Mouse (Mus musculus): ENCODE data around the gene Kcnj15.

Gene Kcnj15

GRCm38 (mm10) chr16:95291450-95292101 lies 34.2 kb downstream of the Kcnj15 start:
- no peak for DNase-seq (ENCODE audit: low spot score in 2 of 2)

GRCm38 (mm10) chr16:95292843-95293505 lies 35.6 kb downstream of the Kcnj15 start:
- DNase-seq (ENCODE audit: low spot score in 2 of 2), result no peak

- DNase-seq (ENCODE audit: low spot score in 2 of 2), result no peak
Measured at GRCm38 (mm10) chr16:95297651-95298050, 40.3 kb downstream of the Kcnj15 start.

DNA sequence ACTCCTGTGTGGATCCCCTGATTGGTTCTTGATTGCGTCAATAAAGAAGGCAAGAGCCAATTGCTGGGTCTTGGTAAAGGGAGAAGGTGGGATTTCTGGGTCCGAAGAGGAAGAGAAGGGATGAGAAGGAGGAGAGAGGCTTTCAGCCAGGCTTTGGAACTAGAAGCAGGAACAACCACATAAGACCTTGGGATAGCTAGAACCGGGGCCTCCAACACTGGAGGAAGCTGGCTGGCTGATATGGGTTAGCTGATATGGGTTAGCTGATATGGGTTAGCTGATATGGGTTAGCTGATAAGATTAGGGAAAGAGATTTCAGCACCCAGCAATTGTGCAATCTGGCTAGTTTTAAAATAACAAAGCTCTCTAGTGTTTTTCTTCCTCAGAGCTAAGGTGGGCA lies 44.3 kb downstream of the Kcnj15 start:
- no peak for DNase-seq (ENCODE audit: low spot score in 2 of 2)

- no peak for DNase-seq (ENCODE audit: low spot score in 2 of 2)
Measured at GRCm38 (mm10) chr16:95303676-95304075, 46.3 kb downstream of the Kcnj15 start.

DNA sequence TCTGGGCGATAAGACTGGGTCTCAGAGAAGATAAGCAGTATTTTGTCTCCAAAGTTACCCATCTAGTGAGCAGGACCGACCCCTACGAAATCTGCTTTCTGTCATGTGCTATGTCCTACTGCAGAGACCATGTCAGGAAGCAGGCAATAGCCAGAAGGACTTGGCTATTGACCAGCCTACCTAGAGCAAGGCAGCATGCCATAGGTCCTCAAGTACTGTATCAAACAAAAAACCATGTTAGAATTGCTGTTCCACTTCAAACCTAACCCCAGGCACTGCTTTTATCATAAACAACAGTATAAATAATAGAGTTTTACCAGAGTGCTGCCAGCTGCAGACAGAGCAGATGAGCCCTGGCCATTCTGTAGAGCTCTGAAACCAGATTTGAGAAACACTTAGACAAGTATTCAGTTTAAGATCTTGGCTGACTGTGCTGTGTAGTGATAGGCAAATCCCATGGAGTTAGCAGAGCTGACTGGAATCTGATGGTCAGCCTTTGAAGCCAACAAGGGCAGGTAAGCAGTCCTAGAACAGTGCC lies 50.5 kb downstream of the Kcnj15 start:
- no peak for DNase-seq (ENCODE audit: low spot score in 2 of 2)

DNA sequence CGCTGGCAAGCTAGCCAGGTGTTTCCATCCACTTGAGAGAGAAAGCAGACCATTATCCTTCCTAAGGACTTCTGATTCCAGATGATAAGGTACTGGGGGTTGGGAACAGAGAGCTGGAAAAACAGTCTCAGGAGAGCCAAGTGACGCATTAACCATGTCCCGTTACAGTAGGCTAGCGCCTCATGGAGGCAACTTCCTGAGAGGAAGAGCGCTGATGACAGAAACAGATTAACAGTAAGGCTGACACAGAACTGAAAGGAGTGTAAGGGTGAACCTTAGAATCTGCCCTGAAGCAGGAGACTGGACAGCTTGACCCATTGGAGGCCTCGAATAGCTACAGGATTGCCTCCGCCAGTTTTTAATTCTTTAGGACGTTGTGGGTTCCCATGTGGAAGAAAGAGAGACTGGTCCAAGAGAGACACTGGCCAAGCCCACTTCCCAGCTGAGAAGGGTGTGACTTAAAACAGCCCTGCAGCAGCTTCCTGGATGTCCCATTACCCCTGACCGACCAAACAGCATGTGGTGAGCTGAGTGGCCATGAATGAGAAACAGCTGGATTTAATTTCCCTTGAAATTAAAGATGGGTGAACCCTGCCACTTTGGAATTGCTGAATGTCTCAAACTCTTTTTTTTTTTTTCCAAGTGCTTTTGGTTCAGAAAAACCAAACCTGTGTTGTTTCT lies 64.7 kb downstream of the Kcnj15 start:
- DNase-seq (ENCODE audit: low spot score in 2 of 2), result no peak

GRCm38 (mm10) chr16:95332159-95332558 lies 74.8 kb downstream of the Kcnj15 start:
- no peak for DNase-seq (ENCODE audit: low spot score in 2 of 2)

- peak; percentile 46 to 74 for DNase-seq (ENCODE audit: low spot score in 2 of 2)
Measured at GRCm38 (mm10) chr16:95340885-95341791, 83.8 kb downstream of the Kcnj15 start.

DNA sequence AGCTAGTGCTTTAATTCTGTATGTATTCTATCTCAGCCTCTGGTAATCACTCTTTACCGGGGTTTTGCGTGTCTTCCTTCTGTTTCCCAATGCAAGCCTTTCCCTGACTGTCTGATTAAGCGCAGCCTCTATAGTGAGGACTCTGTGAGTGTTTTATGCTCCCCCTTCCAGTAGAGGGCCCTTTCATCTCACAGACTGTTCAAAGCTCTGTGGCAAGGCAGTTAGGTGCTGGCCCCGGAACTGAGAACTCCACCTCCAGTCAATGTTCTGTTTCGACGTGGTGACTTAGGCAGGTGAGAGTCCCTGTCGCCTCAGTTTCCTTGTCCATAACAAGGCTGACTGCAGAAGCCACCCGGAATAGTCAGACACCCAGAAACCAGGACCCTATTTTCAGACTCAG lies 84.7 kb downstream of the Kcnj15 start:
- DNase-seq (ENCODE audit: low spot score in 2 of 2), result no peak

GRCm38 (mm10) chr16:95344961-95345360 lies 87.6 kb downstream of the Kcnj15 start:
- no peak for DNase-seq (ENCODE audit: low spot score in 2 of 2)

GRCm38 (mm10) chr16:95345882-95346281 lies 88.5 kb downstream of the Kcnj15 start:
- DNase-seq (ENCODE audit: low spot score in 2 of 2), result peak; percentile 28 to 75

DNA sequence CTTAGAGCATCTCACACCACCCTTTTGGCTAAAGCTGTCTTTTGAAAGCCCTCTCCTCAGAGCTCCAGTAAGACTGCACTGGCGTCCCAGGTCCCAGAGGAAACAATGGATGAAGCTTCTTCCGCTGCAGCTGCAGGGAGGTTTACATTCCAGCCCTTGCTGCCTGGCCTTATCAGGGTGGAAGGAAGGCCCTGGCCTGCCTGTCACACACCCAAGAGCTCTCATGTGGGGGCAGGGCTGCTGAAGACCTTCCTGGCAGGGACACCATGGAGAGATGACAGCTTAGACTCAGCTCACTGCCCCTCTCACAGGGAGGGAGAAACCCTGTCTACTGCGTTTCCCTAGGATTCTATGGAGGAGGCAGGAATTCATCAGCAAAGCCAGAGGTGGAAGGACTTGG lies 89.8 kb downstream of the Kcnj15 start:
- no peak for DNase-seq (ENCODE audit: low spot score in 2 of 2)

GRCm38 (mm10) chr16:95348555-95348954 lies 91.2 kb downstream of the Kcnj15 start:
- no peak for DNase-seq (ENCODE audit: low spot score in 2 of 2)

DNA sequence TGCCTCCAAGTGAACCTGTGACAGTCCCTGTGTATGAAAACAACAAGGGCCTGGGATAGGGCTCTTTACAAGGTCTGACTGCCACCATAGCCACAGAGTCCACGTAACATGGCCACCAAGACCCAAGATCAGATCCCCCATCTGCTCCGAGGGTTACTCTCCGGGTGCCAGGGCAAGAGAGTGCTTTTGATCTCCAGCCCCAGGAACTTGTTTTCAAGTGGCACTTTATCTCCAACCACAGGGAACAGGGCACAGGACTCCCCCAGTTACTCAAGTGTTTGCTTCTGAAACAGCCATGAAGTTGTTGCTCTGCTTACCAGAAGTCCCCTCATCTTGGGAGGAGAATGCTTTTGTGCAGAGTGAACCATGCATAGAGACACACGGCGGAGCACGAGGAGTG lies 92.0 kb downstream of the Kcnj15 start:
- DNase-seq (ENCODE audit: low spot score in 2 of 2), result no peak

GRCm38 (mm10) chr16:95349745-95350144 lies 92.4 kb downstream of the Kcnj15 start:
- no peak for DNase-seq (ENCODE audit: low spot score in 2 of 2)

All from spleen, postnatal 10 days (tissue).